Mouse (Mus musculus) bone marrow macrophage, adult 2 months (primary cell): ENCODE data around the gene Bcar1. TPM values are rescaled to one million over a fixed set of nuclear protein-coding genes. Genes with fewer than 3 reads are reported as not detected.

Source experiments
- H3K27ac ChIP-seq: 2 replicates; pipeline ENCODE4 v1.5.1; 2012; ENCODE audit warnings: low read depth, low read length; ENCODE audit not compliant: insufficient read depth
- H3K4me1 ChIP-seq: 2 replicates; pipeline ENCODE4 v1.6.1; 2012; ENCODE audit warnings: low read length; ENCODE audit not compliant: control insufficient read depth, insufficient read depth
- H3K4me3 ChIP-seq: 2 replicates; pipeline ENCODE4 v1.5.1; 2012; ENCODE audit warnings: mild to moderate bottlenecking, low read length, moderate library complexity; ENCODE audit not compliant: insufficient read depth
- CTCF ChIP-seq: IDR thresholded peaks from 2 replicates; pipeline ENCODE4 v1.5.1; 2012; ENCODE audit warnings: low read depth, mild to moderate bottlenecking, low read length, moderate library complexity
- POLR2A ChIP-seq: IDR thresholded peaks from 2 replicates; pipeline ENCODE4 v1.6.1; 2012; ENCODE audit warnings: mild to moderate bottlenecking, low read depth, low read length, borderline replicate concordance
- polyA plus RNA-seq: library from polyadenylated mRNA; stranded (reverse); fragments of >200 nt; gene quantifications from 2 replicates; pipeline ENCODE4 v1.2.4, GENCODE M21; 2012; ENCODE audit not compliant: missing spikeins, insufficient read depth, insufficient read length

Bcar1 gene
- polyA plus RNA-seq, 1 experiment, result 0.40 TPM

DNA sequence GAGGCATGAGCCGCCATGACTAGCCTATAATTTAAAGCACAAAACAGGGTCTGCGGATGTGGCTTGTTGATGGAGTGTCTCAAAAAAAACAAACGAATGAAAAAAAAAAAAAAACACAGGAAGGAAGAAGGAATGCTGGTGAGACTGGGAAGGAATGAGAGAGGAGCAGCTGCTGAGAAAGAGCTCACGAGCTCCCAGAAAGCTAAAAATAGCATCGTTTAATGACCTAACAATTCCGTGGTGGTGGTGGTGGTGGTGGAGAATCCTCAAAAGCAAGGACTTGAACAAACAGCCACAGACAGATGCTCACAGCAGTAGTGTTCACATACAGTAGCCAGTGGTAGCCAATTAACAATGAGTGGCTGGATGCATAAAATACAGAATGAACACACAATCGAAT lies 48.2 kb downstream of the Bcar1 start:
- no peak overlapping the region for H3K4me3 ChIP-seq
- H3K4me1 ChIP-seq, result no peaks in the 10 kb centered on the region; the same call in 1 of the 2 replicates
- no peak overlapping the region for H3K27ac ChIP-seq
- TF ChIP-seq CTCF (no peak), POLR2A (no peak)

GRCm38 (mm10) chr8:111693261-111693741 lies 50.3 kb downstream of the Bcar1 start:
- TF ChIP-seq POLR2A (no peak), CTCF (no peak)
- no peak overlapping the region for H3K4me3 ChIP-seq
- no peak overlapping the region for H3K27ac ChIP-seq

DNA sequence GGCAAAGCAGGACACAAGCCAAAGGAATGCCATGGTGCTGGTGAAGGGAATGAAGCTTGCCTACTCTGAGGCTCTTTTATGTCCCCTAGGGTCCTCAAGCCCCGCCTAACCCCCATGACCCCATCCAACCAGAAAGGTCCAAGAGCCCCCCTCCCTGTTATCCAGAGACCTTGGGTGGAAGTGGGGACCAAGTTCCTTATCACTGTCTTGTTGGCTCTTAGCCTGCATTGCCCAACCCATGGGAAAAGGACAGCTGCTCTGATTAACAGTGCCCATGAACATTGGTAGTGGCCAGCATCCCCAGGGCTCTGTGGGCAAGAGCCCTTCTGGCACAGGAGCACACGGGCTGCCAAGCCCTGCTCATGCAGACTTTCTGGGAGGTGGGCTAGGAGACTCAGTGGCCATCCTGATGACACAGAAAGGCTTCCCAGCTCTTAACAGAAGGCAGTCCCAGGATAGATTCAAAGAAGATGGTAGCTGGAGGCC lies 52.6 kb downstream of the Bcar1 start, which contains the start of gene Ctrb1:
TSS of gene Ctrb1 (minus strand) at position 51 of the 486 bp plus-strand sequence.
- Histone ChIP-seq H3K4me1 (no peaks in the 10 kb centered on the region; the same call in 1 of the 2 replicates), H3K4me3 (no peak within 1 kb of the TSS), H3K27ac (no peak within 1 kb of the TSS)
- no peak for TF ChIP-seq CTCF
- TF ChIP-seq POLR2A, result no peak

More at GRCm38 (mm10) chr8:111693261-111693741, 50.3 kb downstream of the Bcar1 start:
- no peaks in the 10 kb centered on the region; the same call in 1 of the 2 replicates for H3K4me1 ChIP-seq

DNA sequence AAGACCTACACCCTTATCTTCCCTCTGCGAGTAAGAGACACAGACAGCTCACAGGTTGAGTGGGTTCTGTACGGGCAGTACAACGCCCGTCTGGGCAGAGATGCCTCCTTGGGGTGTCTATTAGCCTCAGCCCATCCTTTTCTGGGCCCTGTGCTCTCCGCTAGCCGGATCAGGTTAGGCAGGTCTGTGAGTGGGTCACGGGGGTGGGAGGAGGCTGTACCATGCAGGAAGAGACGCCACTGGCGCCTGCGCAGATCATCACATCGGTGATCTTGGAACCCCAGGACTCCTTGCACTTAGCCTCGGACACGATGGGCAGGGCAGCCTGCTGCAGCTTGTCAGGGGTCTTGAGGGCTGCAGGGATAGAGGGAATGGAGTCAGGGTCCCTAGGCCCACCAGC lies 56.7 kb downstream of the Bcar1 start:
- TF ChIP-seq CTCF (no peak), POLR2A (no peak)
- Histone ChIP-seq H3K27ac (no peak overlapping the region), H3K4me3 (no peak overlapping the region), H3K4me1 (no peaks in the 10 kb centered on the region)

- TF ChIP-seq CTCF (no peak), POLR2A (no peak)
- Histone ChIP-seq H3K27ac (no peak overlapping the region), H3K4me3 (no peak overlapping the region), H3K4me1 (no peaks in the 10 kb centered on the region)
These were observed 61.1 kb downstream of the Bcar1 start for GRCm38 (mm10) chr8:111682521-111682920.

DNA sequence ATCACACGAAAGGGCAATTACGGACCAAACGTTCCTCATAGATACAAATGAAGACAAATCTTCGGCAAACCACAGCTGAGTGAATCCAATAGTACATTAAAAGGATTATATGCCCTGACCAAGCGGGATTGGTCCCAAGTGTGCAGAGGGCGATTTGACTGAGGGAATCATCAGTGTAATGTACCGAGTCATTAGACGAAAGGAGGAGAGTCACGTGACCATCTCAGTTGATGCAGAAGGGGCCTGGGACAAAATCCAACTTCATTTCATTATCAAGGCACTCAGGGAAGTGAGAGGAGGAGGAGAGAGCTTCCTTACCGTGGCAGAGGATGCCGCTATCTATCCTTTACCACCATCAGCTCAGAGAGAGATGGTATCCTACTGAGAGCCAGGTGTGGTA lies 62.5 kb downstream of the Bcar1 start:
- no peak overlapping the region for H3K4me3 ChIP-seq
- no peak for TF ChIP-seq CTCF
- TF ChIP-seq POLR2A, result no peak
- no peak overlapping the region for H3K27ac ChIP-seq
- no peaks in the 10 kb centered on the region for H3K4me1 ChIP-seq

DNA sequence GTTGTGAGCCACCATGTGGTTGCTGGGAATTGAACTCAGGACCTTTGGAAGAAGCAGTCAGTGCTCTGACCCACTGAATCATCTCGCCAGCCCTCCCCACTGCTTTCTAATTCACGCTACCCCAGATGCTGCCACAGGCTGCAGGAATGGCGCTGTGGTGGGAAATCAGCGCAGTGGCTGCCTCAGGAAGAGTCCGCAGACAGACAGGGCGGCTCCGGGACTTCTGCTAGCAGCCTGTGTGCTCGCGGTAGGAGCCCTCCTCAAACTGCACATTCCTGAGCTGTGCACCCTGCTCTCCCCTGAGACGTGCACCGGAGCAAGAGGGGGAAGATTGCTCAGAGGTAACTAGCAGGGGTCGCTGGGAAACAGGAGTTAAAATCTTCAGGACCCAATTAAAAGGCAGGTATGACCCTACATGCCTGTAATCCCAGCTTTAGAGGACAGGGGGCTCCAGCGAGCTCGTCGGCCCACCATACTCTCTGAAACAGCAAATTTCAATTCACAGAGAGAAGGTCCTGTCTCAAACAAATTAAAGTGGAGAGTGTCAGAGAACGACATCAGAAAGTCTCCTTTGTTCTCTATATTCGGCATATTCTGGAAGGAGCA lies 63.1 kb downstream of the Bcar1 start:
- no peak for TF ChIP-seq POLR2A
- TF ChIP-seq CTCF, result no peak
- H3K4me3 ChIP-seq, result no peak overlapping the region
- H3K4me1 ChIP-seq, result no peaks in the 10 kb centered on the region
- H3K27ac ChIP-seq, result no peak overlapping the region

DNA sequence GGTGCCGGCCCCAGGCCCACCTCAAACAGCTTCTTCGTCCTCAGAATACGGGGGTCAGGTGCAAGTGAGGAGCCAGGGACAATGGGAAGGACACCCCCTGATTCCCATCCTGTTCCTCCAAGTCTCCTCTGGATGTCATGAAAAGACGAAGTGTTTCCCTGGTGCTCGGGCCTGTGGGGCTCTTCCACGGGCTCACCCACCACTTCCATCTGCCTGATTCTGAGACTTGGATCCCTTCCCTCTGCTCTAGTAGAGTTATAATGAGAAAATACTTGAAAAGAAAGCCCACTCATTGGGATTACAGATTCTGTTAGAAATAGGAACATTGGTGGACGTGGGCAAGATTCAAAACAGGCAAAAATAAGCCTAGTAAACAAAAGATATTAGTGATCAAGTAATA lies 64.8 kb downstream of the Bcar1 start:
- no peaks in the 10 kb centered on the region for H3K4me1 ChIP-seq
- no peak overlapping the region for H3K4me3 ChIP-seq
- H3K27ac ChIP-seq, result no peak overlapping the region
- TF ChIP-seq POLR2A (no peak), CTCF (no peak)

DNA sequence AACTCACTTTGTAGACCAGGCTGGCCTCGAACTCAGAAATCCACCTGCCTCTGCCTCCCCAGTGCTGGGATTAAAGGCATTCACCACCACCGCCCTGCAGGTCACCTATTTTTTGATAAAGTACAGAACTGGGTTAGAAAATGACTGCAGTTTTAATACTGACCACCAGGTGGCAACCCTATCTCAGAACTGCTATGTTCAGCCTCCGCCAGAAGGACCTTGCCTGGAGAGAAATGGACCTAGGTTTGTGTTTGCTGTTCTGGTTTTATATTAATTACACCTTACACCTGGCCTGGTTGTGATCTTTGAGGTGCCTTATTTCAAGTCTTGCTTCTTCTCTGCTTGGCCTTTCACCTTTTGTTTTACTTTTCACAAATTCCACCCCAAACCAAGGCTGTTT lies 65.5 kb downstream of the Bcar1 start:
- no peak for TF ChIP-seq POLR2A
- TF ChIP-seq CTCF, result peak; percentile 29; the same call in 1 of the 2 replicates
- H3K4me3 ChIP-seq, result no peak overlapping the region
- H3K27ac ChIP-seq, result no peak overlapping the region
- H3K4me1 ChIP-seq, result no peaks in the 10 kb centered on the region

- no peak overlapping the region for H3K4me3 ChIP-seq
- H3K27ac ChIP-seq, result no peak overlapping the region
- peak; percentile 47; the same call in 1 of the 2 replicates for TF ChIP-seq CTCF
- TF ChIP-seq POLR2A, result no peak
- no peaks in the 10 kb centered on the region for H3K4me1 ChIP-seq
These were observed 67.4 kb downstream of the Bcar1 start for GRCm38 (mm10) chr8:111676237-111676636.
